Mouse (Mus musculus) neural tube, embryonic 14.5 days (tissue): Measurements from ENCODE around the gene Cog5. TPM values are rescaled to one million over a fixed set of nuclear protein-coding genes. Genes with fewer than 3 reads are reported as not detected.

Source experiments
- ATAC-seq: fragments of 200-750 bp; cut with Nextera tagmentation; 2 replicates; pipeline ENCODE4 v1.8.0; 2017; ENCODE audit warnings: low read depth, mild to moderate bottlenecking, moderate TSS enrichment, moderate library complexity
- H3K27ac ChIP-seq: fragments of 300-500 bp; sonication (generic); 2 replicates; pipeline ENCODE4 v1.5.1; 2014; ENCODE audit warnings: low read depth, mild to moderate bottlenecking, control low read depth, low read length, moderate library complexity, mixed read lengths
- H3K27me3 ChIP-seq: fragments of 300-500 bp; sonication (generic); 2 replicates; pipeline ENCODE4 v1.6.1; 2014; ENCODE audit warnings: low read length; ENCODE audit not compliant: control insufficient read depth, insufficient read depth
- H3K36me3 ChIP-seq: fragments of 300-500 bp; sonication (generic); 2 replicates; pipeline ENCODE4 v1.6.1; 2014; ENCODE audit warnings: low read length, mixed read lengths; ENCODE audit not compliant: control insufficient read depth, insufficient read depth
- H3K4me1 ChIP-seq: fragments of 300-500 bp; sonication (generic); 2 replicates; pipeline ENCODE4 v1.6.1; 2014; ENCODE audit warnings: low read length; ENCODE audit not compliant: control insufficient read depth, insufficient read depth
- H3K4me2 ChIP-seq: fragments of 300-500 bp; sonication (generic); 2 replicates; pipeline ENCODE4 v1.6.1; 2014; ENCODE audit warnings: mild to moderate bottlenecking, low read depth, low read length, control low read depth
- H3K4me3 ChIP-seq: fragments of 300-500 bp; sonication (generic); 2 replicates; pipeline ENCODE4 v1.5.1; 2014; ENCODE audit warnings: low read depth, low read length, control low read depth, mixed read lengths
- H3K9ac ChIP-seq: fragments of 300-500 bp; sonication (generic); replicated peaks from 2 replicates; pipeline ENCODE4 v1.6.1; 2014; ENCODE audit warnings: low read depth, mild to moderate bottlenecking, control low read depth, low read length, mixed read lengths
- H3K9me3 ChIP-seq: fragments of 300-500 bp; sonication (generic); 2 replicates; pipeline ENCODE4 v1.6.1; 2016; ENCODE audit warnings: low read length; ENCODE audit not compliant: control insufficient read depth
- WGBS: fragments of 180-500 bp; shearing (Covaris S2); extraction: QIAGEN DNeasy Blood & Tissue Kit; methylation state at CpG from one replicate; pipeline ENCODE4 v1.1.7; 2014; 5-methylcytosine and 5-hydroxymethylcytosine counted together
- polyA plus RNA-seq: library from polyadenylated mRNA; unstranded; fragments of >200 nt; fragmentation: Nextera tagmentation; extraction: Ambion mirVana; gene quantifications from 2 replicates; pipeline ENCODE4 v1.2.1, GENCODE M21; 2014

Cog5 gene
- polyA plus RNA-seq, 1 experiment from 2014 or later = 40.1 TPM

DNA sequence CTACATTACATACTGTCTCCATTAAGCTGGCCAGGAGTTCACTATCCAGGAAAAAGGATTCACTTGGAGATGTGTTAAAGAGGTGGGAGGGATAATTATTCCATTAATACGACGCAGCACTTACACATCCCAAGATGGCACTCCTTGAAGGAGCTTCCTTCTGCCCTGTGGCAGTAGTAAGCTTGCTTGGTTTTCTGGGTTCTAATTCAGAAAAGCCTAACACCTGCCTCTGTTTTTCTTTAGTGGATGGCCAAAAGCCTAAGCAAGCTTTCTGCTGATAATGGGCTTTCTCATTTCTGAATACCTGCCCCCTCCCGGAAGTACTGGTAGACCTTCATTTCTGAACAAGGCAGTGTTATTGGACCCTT lies 19.4 kb upstream of the Cog5 start:
- H3K4me2 ChIP-seq = peak overlapping the region; percentile 75; the same call in 1 of the 2 replicates
- H3K9me3 ChIP-seq = no peaks in the 10 kb centered on the region
- H3K4me1 ChIP-seq = peaks cover 7% of the 10 kb centered on the region
- peak; percentile 38; the same call in 1 of the 2 replicates for ATAC-seq
- H3K36me3 ChIP-seq = no peaks in the 10 kb centered on the region
- WGBS = 89% methylated on average over 3 of the region's 3 CpGs
- no peak overlapping the region for H3K9ac ChIP-seq
- no peak overlapping the region for H3K27ac ChIP-seq
- H3K4me3 ChIP-seq = no peak overlapping the region
- no peaks in the 10 kb centered on the region for H3K27me3 ChIP-seq

DNA sequence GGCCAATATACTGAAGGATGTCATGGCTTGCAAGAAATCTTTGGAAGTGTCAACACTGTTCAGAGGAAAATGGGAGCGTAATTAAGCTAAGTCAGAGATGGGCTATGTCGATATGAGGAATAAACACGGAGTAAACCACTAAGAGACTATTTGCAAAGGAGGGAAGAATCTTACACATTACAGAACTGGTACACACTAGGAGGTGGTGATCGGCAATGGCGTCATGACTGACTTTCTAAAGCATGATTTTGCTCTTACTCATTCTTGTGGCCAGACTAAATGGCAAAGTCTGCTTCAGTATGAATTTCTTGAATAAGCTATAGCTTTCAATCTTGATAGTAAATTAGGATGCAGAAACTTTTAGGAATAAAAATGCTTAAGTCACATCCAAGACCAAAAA lies 1.1 kb upstream of the Cog5 start:
- Histone ChIP-seq H3K27ac (no peak overlapping the region), H3K4me3 (no peak overlapping the region), H3K4me1 (peaks cover 8% of the 10 kb centered on the region; the same call in 1 of the 2 replicates), H3K36me3 (no peaks in the 10 kb centered on the region), H3K4me2 (peak overlapping the region; percentile 47; the same call in 1 of the 2 replicates), H3K9ac (no peak overlapping the region), H3K27me3 (no peaks in the 10 kb centered on the region), H3K9me3 (no peaks in the 10 kb centered on the region)
- ATAC-seq = no peak
- 81% methylated on average over 5 of the region's 5 CpGs for WGBS

DNA sequence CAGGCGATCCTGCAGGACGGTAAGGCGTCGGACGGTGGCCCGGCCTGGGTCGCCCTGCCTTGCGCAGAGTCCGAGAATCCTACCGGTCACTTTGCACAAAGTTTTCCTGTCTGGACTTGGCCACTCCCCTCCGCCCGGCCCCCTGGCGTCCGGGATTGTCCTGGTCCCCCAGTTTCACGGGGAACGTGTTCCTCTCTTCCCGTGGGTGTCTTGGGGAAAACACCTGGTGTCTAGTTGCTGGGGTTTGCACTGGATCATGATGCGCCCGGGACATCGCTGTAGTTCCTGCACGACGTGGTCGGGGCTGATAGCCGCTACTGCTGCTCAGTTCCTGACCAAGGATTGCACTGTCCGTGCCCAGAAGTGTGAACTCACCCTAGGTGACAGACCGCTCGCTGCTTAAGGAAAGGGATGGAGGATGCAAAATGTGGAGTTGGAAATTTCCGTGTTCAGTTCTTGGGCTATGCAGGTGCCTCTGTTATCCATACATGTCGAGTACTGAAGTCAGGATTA lies 352 bp downstream of the Cog5 start:
- Histone ChIP-seq H3K36me3 (no peaks in the 10 kb centered on the region), H3K27me3 (no peaks in the 10 kb centered on the region), H3K4me1 (peaks cover 8% of the 10 kb centered on the region; the same call in 1 of the 2 replicates), H3K9ac (peak overlapping the region; percentile 72), H3K4me3 (peak overlapping the region; percentile 84), H3K9me3 (no peaks in the 10 kb centered on the region), H3K4me2 (peak overlapping the region; percentile 84), H3K27ac (peak overlapping the region; percentile 61; the same call in 1 of the 2 replicates)
- under 1% methylated on average over 29 of the region's 29 CpGs for WGBS
- peak; percentile 74 for ATAC-seq

DNA sequence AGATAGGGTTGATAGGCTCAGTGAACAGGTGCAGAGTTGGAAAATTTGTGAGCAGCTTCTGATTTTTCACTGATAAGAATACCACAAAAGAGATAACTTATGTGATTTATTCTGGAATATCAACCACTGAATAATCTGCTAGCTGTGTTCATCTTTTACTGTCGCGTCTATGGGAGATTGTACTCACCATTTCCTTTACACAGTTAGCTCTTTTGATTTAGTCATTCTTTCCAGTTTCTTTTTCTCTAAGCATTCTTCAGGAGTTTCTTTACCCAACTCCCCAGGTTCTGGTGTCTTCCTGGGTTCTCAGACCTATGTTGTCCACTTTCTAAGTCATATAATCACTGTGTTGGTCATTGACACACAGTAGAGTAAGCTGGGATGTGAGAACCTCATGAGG lies 2.2 kb downstream of the Cog5 start:
- Histone ChIP-seq H3K4me3 (no peak overlapping the region), H3K27me3 (no peaks in the 10 kb centered on the region), H3K4me2 (no peak overlapping the region), H3K4me1 (peaks cover 8% of the 10 kb centered on the region; the same call in 1 of the 2 replicates), H3K27ac (no peak overlapping the region), H3K9ac (no peak overlapping the region), H3K36me3 (no peaks in the 10 kb centered on the region), H3K9me3 (no peaks in the 10 kb centered on the region)
- ATAC-seq = no peak
- WGBS = 93% methylated on average over 2 of the region's 2 CpGs

GRCm38 (mm10) chr12:31665999-31666398 lies 11.3 kb downstream of the Cog5 start:
- Histone ChIP-seq H3K9me3 (no peaks in the 10 kb centered on the region), H3K4me1 (no peaks in the 10 kb centered on the region), H3K27ac (no peak overlapping the region), H3K4me2 (no peak overlapping the region), H3K9ac (no peak overlapping the region), H3K4me3 (no peak overlapping the region), H3K36me3 (no peaks in the 10 kb centered on the region; the same call in 1 of the 2 replicates), H3K27me3 (no peaks in the 10 kb centered on the region)
- no peak for ATAC-seq
- 80% methylated on average over 6 of the region's 6 CpGs for WGBS

- WGBS = 67% methylated on average over 3 of the region's 3 CpGs
- no peaks in the 10 kb centered on the region for H3K4me1 ChIP-seq
- no peak overlapping the region for H3K4me3 ChIP-seq
- H3K27ac ChIP-seq = no peak overlapping the region
- ATAC-seq = no peak
- H3K9ac ChIP-seq = no peak overlapping the region
- H3K9me3 ChIP-seq = no peaks in the 10 kb centered on the region
- no peaks in the 10 kb centered on the region for H3K27me3 ChIP-seq
- H3K36me3 ChIP-seq = no peaks in the 10 kb centered on the region; the same call in 1 of the 2 replicates
- H3K4me2 ChIP-seq = no peak overlapping the region
Measured at GRCm38 (mm10) chr12:31667187-31667586, 12.5 kb downstream of the Cog5 start.

DNA sequence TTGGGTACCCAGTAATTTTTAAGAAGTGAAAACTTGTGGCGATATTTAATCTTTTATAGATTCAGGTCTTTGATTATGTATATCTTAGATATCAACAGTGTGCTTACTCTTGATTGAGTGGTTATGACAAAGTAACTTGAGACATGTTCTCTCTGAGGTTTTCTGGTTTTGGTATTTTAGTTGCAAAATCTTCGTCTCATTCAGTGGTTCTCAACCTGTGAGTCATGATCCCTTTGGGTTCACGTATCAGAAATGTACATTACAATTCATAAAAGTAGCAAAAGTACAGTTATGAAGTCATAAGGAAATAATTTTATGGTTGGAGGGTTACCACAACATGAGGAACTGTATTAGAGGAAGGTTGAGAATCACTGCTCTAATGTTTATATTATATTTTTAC lies 32.0 kb downstream of the Cog5 start:
- H3K36me3 ChIP-seq = no peaks in the 10 kb centered on the region; the same call in 1 of the 2 replicates
- no peak overlapping the region for H3K4me2 ChIP-seq
- no peak for ATAC-seq
- WGBS = 94% methylated on average over 3 of the region's 3 CpGs
- no peaks in the 10 kb centered on the region for H3K27me3 ChIP-seq
- H3K9me3 ChIP-seq = no peaks in the 10 kb centered on the region
- H3K4me1 ChIP-seq = no peaks in the 10 kb centered on the region
- no peak overlapping the region for H3K9ac ChIP-seq
- no peak overlapping the region for H3K27ac ChIP-seq
- no peak overlapping the region for H3K4me3 ChIP-seq

GRCm38 (mm10) chr12:31693278-31693677 lies 38.6 kb downstream of the Cog5 start:
- H3K4me1 ChIP-seq = no peaks in the 10 kb centered on the region
- H3K4me2 ChIP-seq = no peak overlapping the region
- H3K9me3 ChIP-seq = no peaks in the 10 kb centered on the region
- no peak for ATAC-seq
- no peak overlapping the region for H3K4me3 ChIP-seq
- H3K27ac ChIP-seq = no peak overlapping the region
- H3K9ac ChIP-seq = no peak overlapping the region
- no peaks in the 10 kb centered on the region for H3K36me3 ChIP-seq
- WGBS = 93% methylated on average over 1 of the region's 1 CpGs
- H3K27me3 ChIP-seq = no peaks in the 10 kb centered on the region

DNA sequence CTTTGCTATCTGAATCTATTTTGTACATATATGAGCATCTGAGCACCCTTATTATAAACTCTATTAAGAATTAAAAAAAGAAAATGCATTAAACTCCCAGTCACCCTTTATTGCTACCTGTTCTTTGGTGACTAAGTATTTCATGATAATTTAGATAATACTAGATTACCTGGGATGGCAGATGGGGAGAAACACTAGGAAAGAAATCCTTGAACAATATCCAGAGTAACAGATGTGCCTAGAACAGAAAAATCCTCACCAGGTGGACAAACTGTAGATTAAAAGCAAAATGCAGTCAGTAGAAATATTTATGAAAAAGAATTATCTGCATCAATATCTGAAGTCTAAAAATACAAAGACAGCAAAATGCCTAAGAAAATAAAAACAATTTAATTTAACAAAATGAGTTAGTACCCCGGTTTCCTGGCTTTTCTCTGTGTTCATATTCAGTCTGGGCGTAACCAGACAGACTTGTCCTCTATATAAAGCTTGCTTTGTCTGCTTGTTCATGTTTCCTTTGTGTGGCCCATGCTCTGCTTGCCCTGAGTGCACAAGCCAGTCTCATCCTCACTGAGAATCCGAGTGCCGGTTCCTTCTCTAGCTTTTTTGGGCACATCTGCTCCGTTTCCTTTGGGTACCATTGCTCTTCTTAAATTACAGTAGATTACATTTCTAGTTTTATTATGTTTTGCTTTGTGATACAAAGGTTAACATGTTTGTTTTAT lies 46.1 kb downstream of the Cog5 start:
- Histone ChIP-seq H3K36me3 (no peaks in the 10 kb centered on the region), H3K9me3 (no peaks in the 10 kb centered on the region), H3K9ac (no peak overlapping the region), H3K4me1 (no peaks in the 10 kb centered on the region), H3K27ac (peak overlapping the region; percentile 36; the same call in 1 of the 2 replicates), H3K27me3 (no peaks in the 10 kb centered on the region), H3K4me3 (no peak overlapping the region), H3K4me2 (no peak overlapping the region)
- WGBS = 46% methylated on average over 5 of the region's 5 CpGs
- ATAC-seq = peak; percentile 59; the same call in 1 of the 2 replicates
